Comparison of ENCODE assay signal across 8 mouse cellular contexts in the genomic region with DNA sequence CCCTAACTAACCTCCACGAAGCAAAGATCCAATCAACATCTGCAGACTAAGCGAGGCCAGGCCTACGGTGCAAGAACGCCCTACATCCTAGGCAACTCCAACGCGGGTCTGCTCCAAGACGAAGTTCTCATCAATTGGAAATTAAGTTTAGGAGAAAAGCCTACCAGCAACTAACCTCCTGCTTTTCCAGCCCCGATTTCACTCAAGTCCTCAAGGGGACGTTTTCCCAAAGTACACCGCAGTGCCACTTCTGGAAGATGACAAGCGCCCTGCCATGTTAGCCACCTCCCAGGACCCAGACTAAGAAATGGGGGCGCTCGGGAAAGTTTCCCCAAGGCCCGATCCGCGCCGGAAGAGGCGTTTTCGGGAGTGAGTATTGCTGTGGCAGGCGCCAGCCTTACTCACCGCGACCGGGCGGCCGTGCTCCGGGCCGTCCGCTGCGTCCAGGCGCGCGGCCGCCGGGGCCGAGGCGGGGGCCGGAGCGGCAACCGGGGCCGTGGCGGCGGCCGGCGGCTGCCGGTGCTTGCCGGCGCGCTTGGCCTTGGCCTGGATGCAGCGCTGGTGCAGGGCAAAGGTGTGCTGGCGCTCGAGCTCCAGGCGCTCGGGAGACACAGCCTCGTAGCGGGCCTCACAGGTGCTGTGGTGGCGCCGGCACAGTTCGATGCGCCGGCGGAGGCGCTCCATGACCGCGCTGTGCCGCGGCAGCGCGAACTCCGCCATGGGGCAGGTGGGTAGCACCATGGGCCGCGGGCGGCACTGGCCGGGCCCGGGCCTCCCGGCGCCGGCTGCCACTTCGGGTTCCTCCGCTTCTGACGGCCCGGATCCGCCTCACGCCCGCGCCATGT. TPM values are rescaled to one million over a fixed set of nuclear protein-coding genes. Genes with fewer than 3 reads are reported as not detected.
DNase-seq lines count a peak whose midpoint lies in the region; ATAC-seq and TF ChIP-seq lines count a peak whose summit lies in the region.

No protein-coding gene starts in this region.

- H3K4me3 ChIP-seq in forebrain, embryonic 15.5 days, result peak overlapping the region; percentile 93
- peak overlapping the region; percentile 92 for H3K4me3 ChIP-seq in hindbrain, embryonic 14.5 days (replicated peaks; ENCODE audit: low read length)
- H3K4me3 ChIP-seq in macrophage (ENCODE audit: inconsistent target), result peak overlapping the region; percentile 85
- peak overlapping the region; percentile 84 for H3K4me3 ChIP-seq in small intestine, adult 2 months (ENCODE audit: low read depth, low read length)

- H3K9ac ChIP-seq in forebrain, embryonic 15.5 days (replicated peaks), result peak overlapping the region; percentile 94
- peak overlapping the region; percentile 97 for H3K9ac ChIP-seq in hindbrain, embryonic 14.5 days

- under 1% methylated on average over 85 of the region's 85 CpGs for WGBS in forebrain, embryonic 15.5 days
- under 1% methylated on average over 68 of the region's 85 CpGs for WGBS in hindbrain, embryonic 14.5 days
- under 1% methylated on average over 81 of the region's 85 CpGs for WGBS in macrophage (ENCODE audit: missing documents)
- WGBS in small intestine, adult 2 months, result under 1% methylated on average over 85 of the region's 85 CpGs

- no peak for TF ChIP-seq POLR2A in small intestine, adult 2 months (IDR thresholded peaks at IDR 0.05; ENCODE audit: low read depth, low read length)

- H3K9me3 ChIP-seq in forebrain, embryonic 15.5 days, result no peaks in the 10 kb centered on the region
- H3K9me3 ChIP-seq in hindbrain, embryonic 14.5 days (ENCODE audit: control insufficient read depth, low read length), result no peaks in the 10 kb centered on the region

- no peaks in the 10 kb centered on the region for H3K27me3 ChIP-seq in forebrain, embryonic 15.5 days
- no peaks in the 10 kb centered on the region for H3K27me3 ChIP-seq in hindbrain, embryonic 14.5 days (ENCODE audit: control insufficient read depth, insufficient read depth, low read length)
- no peaks in the 10 kb centered on the region for H3K27me3 ChIP-seq in small intestine, adult 2 months (ENCODE audit: control insufficient read depth, insufficient read depth, low read length)

- peak overlapping the region; percentile 98 for H3K27ac ChIP-seq in forebrain, embryonic 15.5 days (replicated peaks)
- peak overlapping the region; percentile 99 for H3K27ac ChIP-seq in hindbrain, embryonic 14.5 days
- peak overlapping the region; percentile 82 for H3K27ac ChIP-seq in macrophage
- H3K27ac ChIP-seq in small intestine, adult 2 months (ENCODE audit: insufficient read depth, low read depth, low read length), result peak overlapping the region; percentile 80

- TF ChIP-seq CTCF in small intestine, adult 2 months (IDR thresholded peaks at IDR 0.05; ENCODE audit: extremely low read depth, insufficient read length, insufficient replicate concordance, low read depth, low read length), result no peak

- ATAC-seq in forebrain, embryonic 15.5 days (replicated peaks), result peak; percentile 79
- peak; percentile 84 for ATAC-seq in hindbrain, embryonic 14.5 days (ENCODE audit: low FRiP score)

- peaks cover 20% of the 10 kb centered on the region for H3K36me3 ChIP-seq in forebrain, embryonic 15.5 days
- H3K36me3 ChIP-seq in hindbrain, embryonic 14.5 days (replicated peaks; ENCODE audit: control insufficient read depth, insufficient read depth), result peaks cover 31% of the 10 kb centered on the region
- peaks cover 16% of the 10 kb centered on the region for H3K36me3 ChIP-seq in macrophage (ENCODE audit: inconsistent target)
- peaks cover 21% of the 10 kb centered on the region for H3K36me3 ChIP-seq in small intestine, adult 2 months (ENCODE audit: control insufficient read depth, insufficient read depth, low read length)

- peak; percentile 49 to 60 for DNase-seq in cerebellum, postnatal 14 days
- no peak for DNase-seq in cerebellum, postnatal 25 days
- DNase-seq in adrenal gland, postnatal 36 days, result peak; percentile 66
- DNase-seq in hindbrain, embryonic 14.5 days (ENCODE audit: low spot score), result peak; percentile 56
- DNase-seq in left cerebral cortex, adult 18-20 months (ENCODE audit: low spot score in 2 of 2), result peak; percentile 32 to 48

- H3K79me2 ChIP-seq in macrophage (ENCODE audit: inconsistent target), result peaks cover 50% of the 10 kb centered on the region

- peaks cover 29% of the 10 kb centered on the region for H3K4me1 ChIP-seq in forebrain, embryonic 15.5 days
- H3K4me1 ChIP-seq in hindbrain, embryonic 14.5 days (replicated peaks; ENCODE audit: control insufficient read depth, insufficient read depth, low read length), result peaks cover 27% of the 10 kb centered on the region
- peaks cover 3% of the 10 kb centered on the region; the same call in 1 of the 2 replicates for H3K4me1 ChIP-seq in small intestine, adult 2 months (ENCODE audit: control insufficient read depth, insufficient read depth, insufficient read length, low read length)

- peak overlapping the region; percentile 53 for H3K4me2 ChIP-seq in forebrain, embryonic 15.5 days (replicated peaks)
- peak overlapping the region; percentile 89 for H3K4me2 ChIP-seq in hindbrain, embryonic 14.5 days (replicated peaks)

RNA-seq across cellular contexts. Expression of a gene that starts 0.6 kb away (rescaled TPM):
- 10 to 100 TPM; 24.7 to 26.0 TPM for total RNA-seq in adrenal gland, postnatal 36 days (2021)
- 3.8 and 4.6 TPM in 2 replicates for polyA plus RNA-seq in forebrain, embryonic 15.5 days (2015; fragmentation: Nextera tagmentation; extraction: Ambion mirVana)
- 4.4 and 4.6 TPM in 2 replicates for polyA plus RNA-seq in hindbrain, embryonic 14.5 days (2014; fragmentation: Nextera tagmentation; extraction: Ambion mirVana)
- total RNA-seq in left cerebral cortex, adult 18-20 months (2021), result 10 to 100 TPM; 10.3 to 10.7 TPM
- total RNA-seq in macrophage (2018; cell fraction: chromatin; rRNA removed), result 10 to 100 TPM; 15.2 to 34.3 (median 22.0) TPM
- 10 to 100 TPM; 13.2 to 25.2 (median 20.7) TPM for total RNA-seq in macrophage (2018; cell fraction: cytosol; rRNA removed)
- 10 to 100 TPM; 18.2 to 33.5 (median 26.4) TPM for total RNA-seq in macrophage (2018; cell fraction: nucleus; rRNA removed)
- 9.9 to 14.8 TPM (median 12.5 TPM) in 3 replicates for polyA plus RNA-seq in macrophage (2018)
- polyA plus RNA-seq in small intestine, adult 2 months (2012; rRNA removed), result 7.5 and 12.6 TPM in 2 replicates

RNA-seq across cellular contexts. Expression of a gene that starts 33.9 kb away (rescaled TPM):
- 100 to 1,000 TPM; 473 to 490 TPM for total RNA-seq in adrenal gland, postnatal 36 days (2021)
- polyA plus RNA-seq in forebrain, embryonic 15.5 days (2015; fragmentation: Nextera tagmentation; extraction: Ambion mirVana), result 241 and 250 TPM in 2 replicates
- polyA plus RNA-seq in hindbrain, embryonic 14.5 days (2014; fragmentation: Nextera tagmentation; extraction: Ambion mirVana), result 239 and 252 TPM in 2 replicates
- 100 to 1,000 TPM; 398 to 431 TPM for total RNA-seq in left cerebral cortex, adult 18-20 months (2021)
- 100 to 1,000 TPM in 24 of 26 experiments, 10 to 100 TPM in 2; 86.0 to 180 (median 131) TPM for total RNA-seq in macrophage (2018; cell fraction: chromatin; rRNA removed)
- 100 to 1,000 TPM; 290 to 579 (median 440) TPM for total RNA-seq in macrophage (2018; cell fraction: cytosol; rRNA removed)
- total RNA-seq in macrophage (2018; cell fraction: nucleus; rRNA removed), result 100 to 1,000 TPM; 153 to 807 (median 584) TPM
- 353 to 731 TPM (median 370 TPM) in 3 replicates for polyA plus RNA-seq in macrophage (2018)
- 12.0 and 31.9 TPM in 2 replicates for polyA plus RNA-seq in small intestine, adult 2 months (2012; rRNA removed)

RNA-seq across cellular contexts. Expression of a gene that starts 53.1 kb away (rescaled TPM):
- 10 to 100 TPM; 10.5 to 23.5 TPM for total RNA-seq in adrenal gland, postnatal 36 days (2021)
- polyA plus RNA-seq in forebrain, embryonic 15.5 days (2015; fragmentation: Nextera tagmentation; extraction: Ambion mirVana), result 2.4 and 3.1 TPM in 2 replicates
- 1.6 and 4.5 TPM in 2 replicates for polyA plus RNA-seq in hindbrain, embryonic 14.5 days (2014; fragmentation: Nextera tagmentation; extraction: Ambion mirVana)
- 1 to 10 TPM; 6.1 to 7.0 TPM for total RNA-seq in left cerebral cortex, adult 18-20 months (2021)
- 1 to 10 TPM in 16 of 26 experiments, not detected in 10; 1.1 to 9.0 (median 4.6) TPM for total RNA-seq in macrophage (2018; cell fraction: chromatin; rRNA removed)
- total RNA-seq in macrophage (2018; cell fraction: cytosol; rRNA removed), result 10 to 100 TPM in 12 of 26 experiments, 1 to 10 TPM in 13, under 1 TPM in 1; 0.96 to 18.9 (median 6.4) TPM
- total RNA-seq in macrophage (2018; cell fraction: nucleus; rRNA removed), result 10 to 100 TPM in 10 of 26 experiments, 1 to 10 TPM in 12, not detected in 4; 1.2 to 17.6 (median 8.1) TPM
- polyA plus RNA-seq in macrophage (2018), result 6.5 to 23.2 TPM (median 6.5 TPM) in 3 replicates
- polyA plus RNA-seq in small intestine, adult 2 months (2012; rRNA removed), result 44.3 and 51.3 TPM in 2 replicates

Comparison
In these comparisons a context has a peak if more than half of its experiments do, and no peak if none do; other contexts are left out.
1. DNase-seq: peak in cerebellum, postnatal 14 days (2 of 2), adrenal gland, postnatal 36 days (2 of 2), hindbrain, embryonic 14.5 days (single experiment) and left cerebral cortex, adult 18-20 months (2 of 2); none in cerebellum, postnatal 25 days (0 of 2).
2. Peak in every context shown above with its lines, with median percentiles within 50 percentile points of each other: H3K27ac ChIP-seq and H3K4me3 ChIP-seq.